Mouse (Mus musculus): ENCODE data around the gene Olfr1105. TPM values are rescaled to one million over a fixed set of nuclear protein-coding genes. Genes with fewer than 3 reads are reported as not detected.

Olfr1105 gene
- not detected in 2 replicates for polyA plus RNA-seq (2014; fragmentation: Nextera tagmentation; extraction: Ambion mirVana)

DNA sequence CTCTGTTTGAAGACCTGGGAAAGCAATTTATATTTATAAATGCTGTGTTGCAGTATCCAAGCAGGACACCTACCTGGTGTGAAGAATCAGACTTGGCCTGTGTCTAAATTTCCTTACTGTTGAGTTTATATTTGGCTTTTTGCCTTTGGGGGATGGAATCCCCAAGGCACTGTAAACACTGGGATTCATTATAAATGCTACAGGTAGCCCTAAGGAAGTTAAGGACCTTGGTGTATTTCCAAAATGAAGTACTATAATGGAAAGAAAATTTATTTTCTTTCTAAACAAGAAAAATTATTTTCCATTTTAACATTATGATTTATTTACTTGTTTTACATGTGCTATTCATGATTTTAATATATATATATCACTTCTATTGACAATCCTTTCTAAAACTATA lies at the start of gene Olfr1105:
Gene Olfr1105, minus strand, starts transcription at position 101 of the 400 bp plus-strand sequence.
- H3K27ac ChIP-seq (replicated peaks; ENCODE audit: low read depth, low read length): no peak within 1 kb of the TSS
- H3K9me3 ChIP-seq (replicated peaks; ENCODE audit: control insufficient read depth, low read length): no peaks in the 10 kb centered on the region
- H3K9ac ChIP-seq (replicated peaks; ENCODE audit: low read length): no peak within 1 kb of the TSS
- H3K4me2 ChIP-seq (ENCODE audit: low read depth, low read length): no peak within 1 kb of the TSS
- ATAC-seq (replicated peaks; ENCODE audit: insufficient number of reproducible peaks, low FRiP score, low TSS enrichment, low read depth) (no peak), DNase-seq (ENCODE audit: low spot score) (no peak)
- no peaks in the 10 kb centered on the region for H3K4me1 ChIP-seq (ENCODE audit: control insufficient read depth, insufficient read depth, low read length)
- H3K36me3 ChIP-seq (replicated peaks; ENCODE audit: control insufficient read depth, insufficient read depth, low read depth, low read length): no peaks in the 10 kb centered on the region
- H3K27me3 ChIP-seq (ENCODE audit: control insufficient read depth, insufficient read depth, low read length): no peaks in the 10 kb centered on the region
- H3K4me3 ChIP-seq (ENCODE audit: low read depth, low read length): no peak within 1 kb of the TSS

DNA sequence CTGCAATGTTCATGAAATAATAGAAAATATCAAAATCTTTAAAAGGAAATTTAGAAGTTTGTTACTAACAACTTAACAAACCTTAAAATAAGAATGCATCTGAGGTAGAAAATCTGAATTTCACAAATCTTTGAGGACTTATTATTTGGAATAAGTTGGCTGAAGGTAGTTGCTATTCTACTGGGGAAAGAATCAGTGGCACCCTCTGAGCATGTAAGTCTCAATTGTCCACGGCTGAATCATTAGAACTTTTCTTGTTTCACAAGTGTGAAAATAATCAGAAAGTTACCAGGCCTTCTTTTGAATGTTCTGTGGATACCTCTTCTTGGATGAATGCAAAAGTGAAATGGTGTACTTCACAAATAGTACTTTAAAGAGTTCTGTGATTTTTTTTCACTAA lies 39.4 kb upstream of the Olfr1105 start, which contains the start of gene Olfr1107:
Gene Olfr1107, minus strand, starts transcription at position 101 of the 400 bp plus-strand sequence.
- H3K27ac ChIP-seq (replicated peaks; ENCODE audit: low read depth, low read length): no peak within 1 kb of the TSS
- H3K4me1 ChIP-seq (ENCODE audit: control insufficient read depth, insufficient read depth, low read length): no peaks in the 10 kb centered on the region
- H3K27me3 ChIP-seq (ENCODE audit: control insufficient read depth, insufficient read depth, low read length): no peaks in the 10 kb centered on the region
- no peak within 1 kb of the TSS for H3K9ac ChIP-seq (replicated peaks; ENCODE audit: low read length)
- no peak within 1 kb of the TSS for H3K4me2 ChIP-seq (ENCODE audit: low read depth, low read length)
- no peak within 1 kb of the TSS for H3K4me3 ChIP-seq (ENCODE audit: low read depth, low read length)
- H3K36me3 ChIP-seq (replicated peaks; ENCODE audit: control insufficient read depth, insufficient read depth, low read depth, low read length): no peaks in the 10 kb centered on the region
- 73% methylated on average over 1 of the region's 1 CpGs for WGBS
- ATAC-seq (replicated peaks; ENCODE audit: insufficient number of reproducible peaks, low FRiP score, low TSS enrichment, low read depth) (no peak), DNase-seq (ENCODE audit: low spot score) (no peak)
- no peaks in the 10 kb centered on the region for H3K9me3 ChIP-seq (replicated peaks; ENCODE audit: control insufficient read depth, low read length)

DNA sequence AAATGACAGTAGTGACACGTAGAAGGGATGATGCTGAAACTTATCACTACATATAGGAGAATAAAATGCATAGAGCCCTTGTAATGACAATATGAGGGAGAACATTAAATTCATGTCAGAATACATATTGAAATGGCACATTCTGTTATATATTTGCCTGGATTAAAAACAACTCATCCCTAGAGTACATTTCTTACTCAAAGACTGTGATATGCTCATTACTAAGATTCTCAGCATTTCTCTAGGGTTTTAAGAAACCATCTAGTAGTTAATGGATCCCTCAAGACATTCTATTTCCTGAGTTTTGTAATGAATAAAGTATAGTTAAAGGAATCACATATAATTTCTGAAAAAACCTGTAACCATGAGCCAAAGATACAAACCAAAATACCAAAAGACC lies 15.8 kb upstream of the Olfr1105 start, which contains the start of gene Olfr1106:
Gene Olfr1106, minus strand, starts transcription at position 101 of the 400 bp plus-strand sequence.
- no peak for DNase-seq (ENCODE audit: low spot score)
- H3K9me3 ChIP-seq (replicated peaks; ENCODE audit: control insufficient read depth, low read length): no peaks in the 10 kb centered on the region
- 77% methylated on average over 1 of the region's 1 CpGs for WGBS
- no peak within 1 kb of the TSS for H3K27ac ChIP-seq (replicated peaks; ENCODE audit: low read depth, low read length)
- no peaks in the 10 kb centered on the region for H3K27me3 ChIP-seq (ENCODE audit: control insufficient read depth, insufficient read depth, low read length)
- no peak within 1 kb of the TSS for H3K4me2 ChIP-seq (ENCODE audit: low read depth, low read length)
- H3K4me3 ChIP-seq (ENCODE audit: low read depth, low read length): no peak within 1 kb of the TSS
- H3K9ac ChIP-seq (replicated peaks; ENCODE audit: low read length): no peak within 1 kb of the TSS
- H3K4me1 ChIP-seq (ENCODE audit: control insufficient read depth, insufficient read depth, low read length): no peaks in the 10 kb centered on the region
- ATAC-seq (replicated peaks; ENCODE audit: insufficient number of reproducible peaks, low FRiP score, low TSS enrichment, low read depth): no peak
- H3K36me3 ChIP-seq (replicated peaks; ENCODE audit: control insufficient read depth, insufficient read depth, low read depth, low read length): no peaks in the 10 kb centered on the region

DNA sequence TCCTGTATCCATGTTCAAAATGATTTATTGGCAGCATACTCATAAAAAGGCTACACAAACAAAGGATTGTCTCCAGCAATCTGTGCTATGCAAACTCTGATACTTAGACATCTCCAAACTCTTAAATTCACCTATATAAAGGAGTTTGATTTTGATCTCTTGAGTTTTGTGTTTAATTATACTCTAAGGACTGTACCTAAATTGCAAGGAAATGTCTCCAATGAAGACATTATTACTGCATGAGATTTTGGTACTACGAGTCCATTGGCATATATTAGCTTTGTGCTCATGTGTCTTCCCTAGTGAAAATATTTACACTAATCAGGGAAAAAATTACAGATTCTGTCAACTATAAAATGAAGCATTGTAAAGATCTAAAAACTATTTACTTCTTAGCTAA lies 9.4 kb downstream of the Olfr1105 start, which contains the start of gene Olfr1104:
Gene Olfr1104, minus strand, starts transcription at position 101 of the 400 bp plus-strand sequence.
- Histone ChIP-seq H3K9ac (replicated peaks; ENCODE audit: low read length) (no peak within 1 kb of the TSS), H3K27ac (replicated peaks; ENCODE audit: low read depth, low read length) (no peak within 1 kb of the TSS), H3K4me3 (ENCODE audit: low read depth, low read length) (no peak within 1 kb of the TSS), H3K27me3 (ENCODE audit: control insufficient read depth, insufficient read depth, low read length) (no peaks in the 10 kb centered on the region), H3K9me3 (replicated peaks; ENCODE audit: control insufficient read depth, low read length) (no peaks in the 10 kb centered on the region), H3K4me2 (ENCODE audit: low read depth, low read length) (no peak within 1 kb of the TSS), H3K36me3 (replicated peaks; ENCODE audit: control insufficient read depth, insufficient read depth, low read depth, low read length) (no peaks in the 10 kb centered on the region), H3K4me1 (ENCODE audit: control insufficient read depth, insufficient read depth, low read length) (no peaks in the 10 kb centered on the region)
- ATAC-seq (replicated peaks; ENCODE audit: insufficient number of reproducible peaks, low FRiP score, low TSS enrichment, low read depth) (no peak), DNase-seq (ENCODE audit: low spot score) (no peak)
- 86% methylated on average over 1 of the region's 1 CpGs for WGBS

DNA sequence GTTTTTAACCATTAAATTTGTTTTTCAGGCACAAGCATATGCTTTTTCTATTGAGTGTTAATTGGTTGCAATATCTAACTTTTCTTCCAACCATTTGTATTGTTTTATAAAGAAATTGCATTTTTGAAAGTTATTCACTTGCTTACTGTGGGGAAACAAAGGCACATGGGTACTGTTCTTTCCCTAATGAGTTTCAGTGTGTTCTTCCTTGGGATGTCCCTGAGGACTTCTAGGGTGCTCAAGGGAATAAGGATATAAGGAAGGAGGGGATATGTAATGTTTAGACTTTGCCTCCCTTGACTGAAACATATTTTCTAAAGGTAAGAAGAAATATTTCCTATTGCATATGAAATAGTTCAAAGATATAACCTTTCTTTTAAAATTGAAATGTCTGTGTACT lies 38.2 kb downstream of the Olfr1105 start, which contains the start of gene Olfr1102:
Gene Olfr1102, plus strand, starts transcription at position 301 of the 400 bp plus-strand sequence.
- Histone ChIP-seq H3K4me3 (ENCODE audit: low read depth, low read length) (no peak within 1 kb of the TSS), H3K27me3 (ENCODE audit: control insufficient read depth, insufficient read depth, low read length) (no peaks in the 10 kb centered on the region), H3K9ac (replicated peaks; ENCODE audit: low read length) (no peak within 1 kb of the TSS), H3K27ac (replicated peaks; ENCODE audit: low read depth, low read length) (no peak within 1 kb of the TSS), H3K36me3 (replicated peaks; ENCODE audit: control insufficient read depth, insufficient read depth, low read depth, low read length) (no peaks in the 10 kb centered on the region), H3K4me2 (ENCODE audit: low read depth, low read length) (no peak within 1 kb of the TSS), H3K9me3 (replicated peaks; ENCODE audit: control insufficient read depth, low read length) (no peaks in the 10 kb centered on the region), H3K4me1 (ENCODE audit: control insufficient read depth, insufficient read depth, low read length) (no peaks in the 10 kb centered on the region)
- DNase-seq (ENCODE audit: low spot score) (no peak), ATAC-seq (replicated peaks; ENCODE audit: insufficient number of reproducible peaks, low FRiP score, low TSS enrichment, low read depth) (no peak)

DNA sequence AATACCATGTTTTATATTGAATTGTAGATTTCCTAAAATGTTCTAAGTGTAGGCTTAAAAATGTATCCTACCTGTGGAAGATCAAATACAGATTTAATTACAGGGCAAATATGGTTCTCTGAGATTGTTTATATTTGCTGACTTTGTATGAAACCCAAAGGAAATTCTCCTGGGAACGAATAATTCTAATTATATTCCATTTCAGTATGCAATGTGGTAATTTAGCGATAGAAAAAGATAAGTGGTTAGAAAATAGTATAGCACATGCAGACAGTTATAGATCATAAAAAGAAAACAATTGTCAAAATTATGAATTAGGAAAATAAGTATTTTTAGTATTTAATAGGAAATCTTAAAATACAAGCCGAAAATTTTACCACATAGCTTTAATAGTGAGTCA lies 45.2 kb downstream of the Olfr1105 start, which contains the start of gene Olfr1101:
Gene Olfr1101, minus strand, starts transcription at position 101 of the 400 bp plus-strand sequence.
- no peak within 1 kb of the TSS for H3K4me2 ChIP-seq (ENCODE audit: low read depth, low read length)
- H3K9me3 ChIP-seq (replicated peaks; ENCODE audit: control insufficient read depth, low read length): no peaks in the 10 kb centered on the region
- H3K27me3 ChIP-seq (ENCODE audit: control insufficient read depth, insufficient read depth, low read length): no peaks in the 10 kb centered on the region
- DNase-seq (ENCODE audit: low spot score) (no peak), ATAC-seq (replicated peaks; ENCODE audit: insufficient number of reproducible peaks, low FRiP score, low TSS enrichment, low read depth) (no peak)
- H3K27ac ChIP-seq (replicated peaks; ENCODE audit: low read depth, low read length): no peak within 1 kb of the TSS
- WGBS: 78% methylated on average over 3 of the region's 3 CpGs
- no peak within 1 kb of the TSS for H3K9ac ChIP-seq (replicated peaks; ENCODE audit: low read length)
- no peaks in the 10 kb centered on the region for H3K4me1 ChIP-seq (ENCODE audit: control insufficient read depth, insufficient read depth, low read length)
- H3K4me3 ChIP-seq (ENCODE audit: low read depth, low read length): no peak within 1 kb of the TSS
- H3K36me3 ChIP-seq (replicated peaks; ENCODE audit: control insufficient read depth, insufficient read depth, low read depth, low read length): no peaks in the 10 kb centered on the region

Other genes with a start within 250 kb of the Olfr1105 start
- not detected in 2 replicates for gene Olfr141, start 226.5 kb downstream of the Olfr1105 start, polyA plus RNA-seq (2014; fragmentation: Nextera tagmentation; extraction: Ambion mirVana)
- gene Olfr1094, start 211.9 kb downstream of the Olfr1105 start, polyA plus RNA-seq (2014; fragmentation: Nextera tagmentation; extraction: Ambion mirVana): not detected in 2 replicates
- not detected in 2 replicates for gene Olfr1095, start 184.8 kb downstream of the Olfr1105 start, polyA plus RNA-seq (2014; fragmentation: Nextera tagmentation; extraction: Ambion mirVana)
- gene Gm13723, start 161.7 kb downstream of the Olfr1105 start, polyA plus RNA-seq (2014; fragmentation: Nextera tagmentation; extraction: Ambion mirVana): not detected in 2 replicates
- gene Olfr1097, start 144.3 kb downstream of the Olfr1105 start, polyA plus RNA-seq (2014; fragmentation: Nextera tagmentation; extraction: Ambion mirVana): not detected in 2 replicates
- gene Olfr1098, start 112.0 kb downstream of the Olfr1105 start, polyA plus RNA-seq (2014; fragmentation: Nextera tagmentation; extraction: Ambion mirVana): not detected in 2 replicates
- not detected in 2 replicates for gene Olfr1099, start 75.8 kb downstream of the Olfr1105 start, polyA plus RNA-seq (2014; fragmentation: Nextera tagmentation; extraction: Ambion mirVana)
- gene Olfr1100, start 56.6 kb downstream of the Olfr1105 start, polyA plus RNA-seq (2014; fragmentation: Nextera tagmentation; extraction: Ambion mirVana): not detected in 2 replicates
- not detected in 2 replicates for gene Olfr1101, start 45.3 kb downstream of the Olfr1105 start, polyA plus RNA-seq (2014; fragmentation: Nextera tagmentation; extraction: Ambion mirVana)
- not detected in 2 replicates for gene Olfr1102, start 38.1 kb downstream of the Olfr1105 start, polyA plus RNA-seq (2014; fragmentation: Nextera tagmentation; extraction: Ambion mirVana)
- not detected in 2 replicates for gene Olfr1104, start 9.5 kb downstream of the Olfr1105 start, polyA plus RNA-seq (2014; fragmentation: Nextera tagmentation; extraction: Ambion mirVana)
- not detected in 2 replicates for gene Olfr1106, start 15.7 kb upstream of the Olfr1105 start, polyA plus RNA-seq (2014; fragmentation: Nextera tagmentation; extraction: Ambion mirVana)
- not detected in 2 replicates for gene Olfr1107, start 39.3 kb upstream of the Olfr1105 start, polyA plus RNA-seq (2014; fragmentation: Nextera tagmentation; extraction: Ambion mirVana)
- gene Olfr1109, start 59.5 kb upstream of the Olfr1105 start, polyA plus RNA-seq (2014; fragmentation: Nextera tagmentation; extraction: Ambion mirVana): not detected in 2 replicates
- gene Olfr259, start 78.0 kb upstream of the Olfr1105 start, polyA plus RNA-seq (2014; fragmentation: Nextera tagmentation; extraction: Ambion mirVana): not detected in 2 replicates
- not detected in 2 replicates for gene Olfr1110, start 103.8 kb upstream of the Olfr1105 start, polyA plus RNA-seq (2014; fragmentation: Nextera tagmentation; extraction: Ambion mirVana)
- gene Olfr1111, start 116.1 kb upstream of the Olfr1105 start, polyA plus RNA-seq (2014; fragmentation: Nextera tagmentation; extraction: Ambion mirVana): not detected in 2 replicates
- gene Olfr1112, start 151.3 kb upstream of the Olfr1105 start, polyA plus RNA-seq (2014; fragmentation: Nextera tagmentation; extraction: Ambion mirVana): not detected in 2 replicates
- gene Olfr1113, start 172.4 kb upstream of the Olfr1105 start, polyA plus RNA-seq (2014; fragmentation: Nextera tagmentation; extraction: Ambion mirVana): not detected in 2 replicates
- not detected in 2 replicates for gene Olfr1115, start 211.5 kb upstream of the Olfr1105 start, polyA plus RNA-seq (2014; fragmentation: Nextera tagmentation; extraction: Ambion mirVana)
- gene Olfr1116, start 231.0 kb upstream of the Olfr1105 start, polyA plus RNA-seq (2014; fragmentation: Nextera tagmentation; extraction: Ambion mirVana): not detected in 2 replicates

Measured in embryonic facial prominence, embryonic 11.5 days (tissue).